Mouse (Mus musculus): Measurements from ENCODE around the gene Ntrk2.

Ntrk2 gene

GRCm38 (mm10) chr13:58964701-58965359 is 158.5 kb downstream of the Ntrk2 start:
- DNase-seq (ENCODE audit: low read depth, low spot score), result no peak

- no peak for DNase-seq (ENCODE audit: low read depth, low spot score)
Observed at GRCm38 (mm10) chr13:58965826-58966225, 159.5 kb downstream of the Ntrk2 start.

GRCm38 (mm10) chr13:58966466-58966865 is 160.1 kb downstream of the Ntrk2 start:
- DNase-seq (ENCODE audit: low read depth, low spot score), result no peak

- DNase-seq (ENCODE audit: low read depth, low spot score), result no peak
Observed at GRCm38 (mm10) chr13:58968168-58968567, 161.8 kb downstream of the Ntrk2 start.

- DNase-seq (ENCODE audit: low read depth, low spot score), result peak; percentile 89
Observed at GRCm38 (mm10) chr13:58971449-58971903, 165.1 kb downstream of the Ntrk2 start.

GRCm38 (mm10) chr13:58972511-58972910 is 166.1 kb downstream of the Ntrk2 start:
- DNase-seq (ENCODE audit: low read depth, low spot score), result no peak

GRCm38 (mm10) chr13:58996447-58996846 is 190.1 kb downstream of the Ntrk2 start:
- no peak for DNase-seq (ENCODE audit: low read depth, low spot score)

GRCm38 (mm10) chr13:58997763-58998162 is 191.4 kb downstream of the Ntrk2 start:
- DNase-seq (ENCODE audit: low read depth, low spot score), result no peak

- DNase-seq (ENCODE audit: low read depth, low spot score), result peak; percentile 67
Observed at GRCm38 (mm10) chr13:58999373-59000053, 193.1 kb downstream of the Ntrk2 start.

- DNase-seq (ENCODE audit: low read depth, low spot score), result no peak
Observed at GRCm38 (mm10) chr13:59002943-59003806, 196.8 kb downstream of the Ntrk2 start.

GRCm38 (mm10) chr13:59003807-59004173 is 197.4 kb downstream of the Ntrk2 start:
- DNase-seq (ENCODE audit: low read depth, low spot score), result no peak

GRCm38 (mm10) chr13:59004579-59004978 is 198.2 kb downstream of the Ntrk2 start:
- no peak for DNase-seq (ENCODE audit: low read depth, low spot score)

GRCm38 (mm10) chr13:59009855-59010254 is 203.5 kb downstream of the Ntrk2 start:
- DNase-seq (ENCODE audit: low read depth, low spot score), result no peak

GRCm38 (mm10) chr13:59010893-59011529 is 204.6 kb downstream of the Ntrk2 start:
- DNase-seq (ENCODE audit: low read depth, low spot score), result no peak

GRCm38 (mm10) chr13:59011530-59011903 is 205.1 kb downstream of the Ntrk2 start:
- peak; percentile 82 for DNase-seq (ENCODE audit: low read depth, low spot score)

GRCm38 (mm10) chr13:59015360-59015759 is 209.0 kb downstream of the Ntrk2 start:
- no peak for DNase-seq (ENCODE audit: low read depth, low spot score)

- DNase-seq (ENCODE audit: low read depth, low spot score), result no peak
Observed at GRCm38 (mm10) chr13:59017121-59017520, 210.8 kb downstream of the Ntrk2 start.

GRCm38 (mm10) chr13:59022251-59023042 is 216.1 kb downstream of the Ntrk2 start:
- DNase-seq (ENCODE audit: low read depth, low spot score), result no peak

GRCm38 (mm10) chr13:59025653-59026052 is 219.3 kb downstream of the Ntrk2 start:
- no peak for DNase-seq (ENCODE audit: low read depth, low spot score)

GRCm38 (mm10) chr13:59027436-59027835 is 221.1 kb downstream of the Ntrk2 start:
- DNase-seq (ENCODE audit: low read depth, low spot score), result no peak

- DNase-seq (ENCODE audit: low read depth, low spot score), result no peak
Observed at GRCm38 (mm10) chr13:59028546-59028945, 222.2 kb downstream of the Ntrk2 start.
